Mouse (Mus musculus) lung, adult 2 months (tissue): ENCODE results near the gene Kifc3.

ENCODE experiments used
- CTCF ChIP-seq: fragments of 200-500 bp; IDR thresholded peaks from 2 replicates; pipeline ENCODE4 v1.5.1; 2011; ENCODE audit warnings: mild to moderate bottlenecking, low read length, control low read depth; ENCODE audit not compliant: insufficient read depth
- POLR2A ChIP-seq: fragments of 200-500 bp; IDR thresholded peaks from 2 replicates; pipeline ENCODE4 v1.6.1; 2011; ENCODE audit warnings: low read depth, mild to moderate bottlenecking, control low read depth, low read length, borderline replicate concordance; ENCODE audit errors: extremely low read depth

DNA sequence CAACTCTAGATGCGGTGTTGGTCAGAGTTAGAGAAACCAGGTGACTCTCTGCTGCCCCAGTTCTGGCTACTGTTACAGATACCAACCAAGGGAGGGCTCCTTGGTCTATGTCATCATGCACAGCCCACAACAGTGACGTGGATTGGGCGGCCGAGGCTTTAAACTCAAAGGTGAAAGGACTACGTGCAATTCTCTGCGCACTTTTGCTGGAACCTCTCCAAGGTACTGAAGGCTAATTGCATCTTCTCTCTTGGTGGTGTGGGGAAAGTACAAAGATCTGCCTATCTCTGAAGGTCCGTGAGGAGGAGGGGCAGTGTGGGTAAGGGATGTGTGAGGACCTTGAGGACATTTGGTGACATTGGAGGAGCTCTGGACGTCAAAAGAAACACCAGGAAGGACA, 44.0 kb downstream of the Kifc3 start:
- TF ChIP-seq CTCF, result no peak
- no peak for TF ChIP-seq POLR2A
